Mouse (Mus musculus) cerebellum, adult 2 months (tissue): ENCODE results near the gene Lmnb2. TPM values are rescaled to one million over a fixed set of nuclear protein-coding genes. Genes with fewer than 3 reads are reported as not detected.

Experiments
- DNase-seq, 2 experiments: peaks; one replicate each; pipeline ENCODE4 v3.0.0; 2021
- H3K27ac ChIP-seq: fragments of 200-500 bp; 2 replicates; pipeline ENCODE4 v1.5.1; 2012; ENCODE audit warnings: low read length, control low read depth, inconsistent platforms; ENCODE audit not compliant: insufficient read depth
- H3K27me3 ChIP-seq: fragments of 200-500 bp; 2 replicates; pipeline ENCODE4 v1.6.1; 2012; ENCODE audit warnings: inconsistent platforms, mild to moderate bottlenecking, low read length, moderate library complexity; ENCODE audit not compliant: control insufficient read depth, insufficient read depth
- H3K4me1 ChIP-seq: fragments of 200-500 bp; 2 replicates; pipeline ENCODE4 v1.6.1; 2011; ENCODE audit warnings: low read length; ENCODE audit not compliant: control insufficient read depth, insufficient read depth
- H3K4me3 ChIP-seq: fragments of 200-500 bp; replicated peaks from 2 replicates; pipeline ENCODE3; 2011; ENCODE audit warnings: mild to moderate bottlenecking, low read depth, low read length, control low read depth; ENCODE audit not compliant: insufficient read depth
- CTCF ChIP-seq: fragments of 200-500 bp; IDR thresholded peaks from 2 replicates; pipeline ENCODE4 v1.5.1; 2011; ENCODE audit warnings: low read depth, mild to moderate bottlenecking, control low read depth, low read length, moderate library complexity, borderline replicate concordance; ENCODE audit not compliant: insufficient read depth
- POLR2A ChIP-seq: fragments of 200-500 bp; IDR thresholded peaks from 2 replicates; pipeline ENCODE4 v1.6.1; 2011; ENCODE audit warnings: low read length, control low read depth, borderline replicate concordance; ENCODE audit not compliant: insufficient read depth
- WGBS: fragments of 180-500 bp; shearing (Covaris S2); methylation state at CpG from one replicate; pipeline ENCODE4 v1.1.7; 2018; 5-methylcytosine and 5-hydroxymethylcytosine counted together
- polyA plus RNA-seq: library from polyadenylated mRNA; depleted of rRNA; stranded (reverse); fragments of >200 nt; gene quantifications from 2 replicates; pipeline ENCODE4 v1.2.3, GENCODE M21; 2012; rRNA removed

Lmnb2 gene
- polyA plus RNA-seq, 1 experiment: 39.0 TPM

DNA sequence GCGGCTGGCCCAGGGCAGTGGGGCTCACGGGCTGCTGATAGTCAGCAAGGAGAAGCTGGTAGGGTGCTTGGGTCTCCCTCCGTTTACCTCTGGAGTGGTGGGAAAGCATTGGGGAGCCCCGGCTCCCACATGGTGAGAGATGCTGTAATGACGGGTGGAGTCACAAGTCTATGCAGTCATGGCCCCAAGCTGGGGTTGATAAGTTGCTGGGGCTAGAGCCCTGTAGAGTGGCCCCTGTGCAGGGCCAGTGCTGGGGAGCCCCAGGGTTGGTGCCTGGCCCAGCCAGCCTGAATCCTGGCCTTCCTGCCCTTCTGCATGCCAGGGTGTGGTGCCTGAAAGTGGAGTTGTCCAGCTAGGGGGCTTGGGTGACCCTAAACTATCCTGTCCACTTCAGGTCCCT lies 55.7 kb downstream of the Lmnb2 start:
- H3K4me1 ChIP-seq: peaks cover 39% of the 10 kb centered on the region
- H3K4me3 ChIP-seq: no peak overlapping the region
- no peaks in the 10 kb centered on the region for H3K27me3 ChIP-seq
- 97% methylated on average over 5 of the region's 5 CpGs for WGBS
- TF ChIP-seq POLR2A (no peak), CTCF (no peak)
- no peak overlapping the region for H3K27ac ChIP-seq
- no peak for DNase-seq

DNA sequence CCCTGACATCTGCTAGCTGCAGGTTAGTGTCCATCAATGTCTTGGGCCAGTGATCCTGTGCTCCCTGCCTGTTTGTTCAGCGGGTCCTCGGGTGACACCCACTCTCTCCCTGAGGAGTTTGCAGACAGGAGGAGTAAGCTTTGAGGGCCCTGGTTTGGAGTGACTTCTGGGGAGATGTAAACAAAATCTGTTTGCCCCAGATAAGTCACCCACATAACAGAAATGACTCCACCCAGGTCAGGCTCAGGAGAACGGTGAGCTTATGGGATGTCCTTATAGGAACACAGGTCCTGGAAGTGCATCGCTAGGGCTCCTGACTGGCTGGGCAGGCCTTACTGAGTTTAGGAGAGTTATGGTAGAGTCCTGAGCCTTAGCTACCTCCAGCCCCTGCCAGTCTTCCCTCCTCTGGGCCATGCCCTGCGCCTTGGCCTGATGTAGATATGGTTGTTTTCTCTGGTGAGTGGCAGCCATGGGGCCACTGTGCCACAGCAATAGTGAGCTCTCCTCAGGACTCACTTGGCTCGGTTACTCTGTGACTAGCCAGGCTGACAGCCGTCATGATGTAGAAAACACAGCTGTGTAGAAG lies 59.6 kb downstream of the Lmnb2 start:
- H3K27me3 ChIP-seq: no peaks in the 10 kb centered on the region
- no peak for DNase-seq
- TF ChIP-seq CTCF: no peak
- no peak for TF ChIP-seq POLR2A
- WGBS: 72% methylated on average over 7 of the region's 7 CpGs
- peaks cover 29% of the 10 kb centered on the region for H3K4me1 ChIP-seq
- no peak overlapping the region for H3K27ac ChIP-seq
- H3K4me3 ChIP-seq: no peak overlapping the region

DNA sequence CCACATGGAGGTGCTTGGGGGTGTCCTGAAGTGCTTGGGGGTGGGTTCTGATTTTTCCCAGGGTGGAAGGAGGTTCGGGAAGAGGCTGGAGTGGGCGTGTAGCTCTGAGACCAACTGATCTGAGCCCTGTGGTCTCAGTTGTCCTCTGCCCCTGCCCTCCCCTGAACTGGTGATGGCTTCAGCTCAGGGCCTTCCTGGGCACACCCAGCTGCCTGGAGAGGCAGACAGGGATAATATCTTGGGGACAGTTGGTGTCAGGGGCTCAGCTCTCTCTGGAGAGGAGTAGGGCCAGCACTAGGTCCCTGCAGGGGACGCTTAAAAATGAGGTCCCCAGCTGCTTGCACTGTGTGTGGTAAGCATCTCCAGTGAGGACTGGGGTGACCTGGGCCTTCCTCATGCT lies 60.2 kb downstream of the Lmnb2 start:
- Histone ChIP-seq H3K4me1 (peaks cover 27% of the 10 kb centered on the region), H3K27me3 (no peaks in the 10 kb centered on the region), H3K4me3 (no peak overlapping the region), H3K27ac (peak overlapping the region; percentile 53)
- no peak for TF ChIP-seq POLR2A
- TF ChIP-seq CTCF: no peak
- 42% methylated on average over 3 of the region's 3 CpGs for WGBS
- DNase-seq: no peak

DNA sequence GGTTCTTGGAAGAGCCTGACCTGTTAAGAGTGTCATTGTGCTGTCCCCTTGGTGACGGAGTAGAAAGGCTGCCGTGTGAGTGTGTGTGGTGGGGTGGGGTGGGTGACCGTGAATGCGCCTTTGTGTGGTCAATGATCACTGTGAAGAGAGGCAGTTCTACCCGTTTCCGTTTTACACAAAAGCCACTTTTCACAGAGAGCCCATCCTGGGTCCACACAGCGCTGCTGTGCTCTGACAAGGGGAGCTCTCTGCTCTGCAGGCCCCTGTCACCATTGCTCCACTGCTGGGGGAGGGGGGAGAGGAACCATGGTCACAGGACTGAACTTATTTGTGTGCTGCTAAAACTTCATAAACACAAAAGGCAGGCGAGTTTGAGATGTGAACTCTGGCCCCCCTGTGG lies 60.7 kb downstream of the Lmnb2 start:
- no peak for TF ChIP-seq CTCF
- no peak for DNase-seq
- Histone ChIP-seq H3K27ac (peak overlapping the region; percentile 35; the same call in 1 of the 2 replicates), H3K4me3 (no peak overlapping the region), H3K27me3 (no peaks in the 10 kb centered on the region), H3K4me1 (peaks cover 27% of the 10 kb centered on the region)
- WGBS: 43% methylated on average over 8 of the region's 8 CpGs

DNA sequence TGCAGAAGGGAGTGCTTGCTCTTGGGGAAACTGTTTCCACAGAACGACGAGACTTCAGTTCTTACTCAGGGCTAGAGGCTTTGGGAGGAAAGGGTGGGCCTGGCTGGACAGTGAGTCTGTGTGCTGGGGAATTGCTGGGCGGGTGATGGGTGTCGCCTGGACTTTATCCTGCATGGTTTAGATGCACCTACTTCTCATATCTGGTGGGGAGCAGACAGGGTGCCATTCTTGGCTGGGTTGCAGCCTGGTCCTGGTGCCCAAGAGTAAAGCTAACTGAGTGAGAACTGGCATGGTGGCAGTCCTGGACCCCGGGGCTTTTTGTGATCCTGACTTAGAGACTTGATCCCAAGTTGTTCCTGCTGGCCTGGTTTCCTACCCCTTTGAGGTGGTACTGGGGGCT lies 61.1 kb downstream of the Lmnb2 start:
- Histone ChIP-seq H3K27me3 (no peaks in the 10 kb centered on the region), H3K4me3 (peak overlapping the region; percentile 1), H3K4me1 (peaks cover 27% of the 10 kb centered on the region), H3K27ac (peak overlapping the region; percentile 35; the same call in 1 of the 2 replicates)
- TF ChIP-seq POLR2A: no peak
- TF ChIP-seq CTCF: no peak
- DNase-seq: no peak
- WGBS: 74% methylated on average over 5 of the region's 5 CpGs

DNA sequence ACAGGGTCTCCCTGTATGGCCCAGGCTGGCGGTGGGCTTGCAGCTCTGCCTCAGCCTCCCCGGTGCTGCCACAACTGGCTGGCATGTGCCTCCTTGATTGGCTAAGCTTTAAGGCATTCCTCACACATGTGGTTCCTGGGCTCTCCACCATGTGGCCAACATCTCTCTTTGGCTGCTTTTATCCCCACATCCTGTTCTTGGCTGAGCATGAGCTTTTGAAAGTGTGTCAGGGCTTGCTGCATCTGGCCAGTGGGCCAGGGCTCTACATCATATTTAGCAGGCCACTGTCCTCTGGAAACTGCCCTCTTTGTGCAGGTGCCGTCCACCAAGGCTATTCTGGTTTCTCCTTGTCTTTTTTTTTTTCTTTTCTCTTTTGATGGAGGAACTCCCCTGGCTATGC lies 61.8 kb downstream of the Lmnb2 start:
- Histone ChIP-seq H3K4me1 (peaks cover 27% of the 10 kb centered on the region), H3K27me3 (no peaks in the 10 kb centered on the region), H3K4me3 (peak overlapping the region; percentile 95), H3K27ac (no peak overlapping the region)
- 25% methylated on average over 3 of the region's 3 CpGs for WGBS
- TF ChIP-seq CTCF (no peak), POLR2A (no peak)
- DNase-seq: no peak

DNA sequence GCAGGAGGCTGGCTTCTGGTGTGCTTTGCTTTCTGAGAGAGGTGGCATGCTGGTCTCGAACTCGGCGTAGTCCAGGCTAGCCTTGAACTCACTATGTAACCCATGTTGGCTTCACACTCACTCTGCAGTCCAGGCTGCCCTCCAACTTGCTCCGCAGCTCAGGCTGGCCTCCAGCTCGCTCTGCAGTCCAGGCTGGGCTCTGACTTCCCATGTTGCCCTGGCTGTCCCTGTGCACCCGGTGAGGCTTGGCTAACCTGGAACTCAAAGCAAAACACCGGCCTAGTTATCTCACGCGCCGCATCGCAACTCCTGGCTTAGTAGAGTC lies 62.3 kb downstream of the Lmnb2 start:
- Histone ChIP-seq H3K4me3 (peak overlapping the region; percentile 95), H3K27ac (peak overlapping the region; percentile 31), H3K27me3 (no peaks in the 10 kb centered on the region), H3K4me1 (peaks cover 27% of the 10 kb centered on the region)
- WGBS: 2% methylated on average over 11 of the region's 11 CpGs
- DNase-seq: peak; percentile 76 to 81
- no peak for TF ChIP-seq POLR2A
- TF ChIP-seq CTCF: no peak

DNA sequence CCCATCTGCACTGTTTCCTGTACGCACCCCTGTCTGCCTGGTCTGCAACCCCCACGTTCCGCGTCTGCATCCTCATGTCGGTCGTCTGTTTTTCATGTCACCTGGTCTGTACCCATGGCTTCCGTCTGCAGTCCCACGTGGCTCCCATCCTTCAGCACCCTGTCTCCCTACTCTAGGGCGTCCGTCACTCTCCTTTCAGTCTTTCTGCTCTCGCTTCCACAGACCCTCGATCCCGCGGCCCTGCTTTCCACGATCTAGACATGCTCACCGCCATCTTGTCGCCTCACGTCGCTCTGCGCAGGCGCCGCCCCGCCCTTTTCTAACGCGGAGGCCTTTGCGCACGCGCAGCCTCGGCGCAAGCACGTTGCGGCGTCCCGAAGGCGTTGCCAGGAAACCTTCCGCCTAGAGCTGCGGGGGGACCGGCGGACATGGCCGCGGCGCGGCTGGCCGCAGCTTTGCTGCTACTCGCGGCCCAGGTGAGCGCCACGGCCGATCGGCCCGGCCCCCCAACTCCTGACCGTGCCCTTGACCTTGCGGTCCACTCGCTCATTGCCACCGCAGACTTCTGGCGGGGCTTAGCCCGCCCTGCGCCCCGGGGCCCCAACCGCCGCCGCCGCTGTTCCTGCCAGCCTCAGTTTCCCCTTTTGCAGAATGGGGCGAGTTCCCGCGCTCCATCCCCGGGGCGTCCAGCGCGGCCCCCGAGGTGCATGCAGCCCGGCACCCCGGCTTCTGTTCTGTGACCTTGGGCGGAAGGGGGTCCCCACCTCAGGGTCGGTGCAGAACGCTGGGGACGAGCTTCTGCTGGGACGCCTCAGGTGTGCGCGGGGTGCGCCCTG lies 62.9 kb downstream of the Lmnb2 start, which contains the start of the genes Lsm7 and Sppl2b:
Lsm7 (minus strand) TSS at position 297 of the 836 bp plus-strand sequence.
Sppl2b (plus strand) TSS at position 363 of the 836 bp plus-strand sequence.
- peak within 1 kb of the TSS; percentile 95 for H3K4me3 ChIP-seq
- under 1% methylated on average over 80 of the region's 81 CpGs for WGBS
- H3K27ac ChIP-seq: peak within 1 kb of the TSS; percentile 31
- no peaks in the 10 kb centered on the region for H3K27me3 ChIP-seq
- H3K4me1 ChIP-seq: peaks cover 27% of the 10 kb centered on the region
- TF ChIP-seq CTCF (no peak), POLR2A (peak; percentile 86)
- DNase-seq: peak; percentile 96 to 99

Other genes starting within 250 kb of the Lmnb2 start
- 59.3 and 64.4 TPM in 2 replicates for gene Mknk2, start 240.1 kb downstream of the Lmnb2 start, polyA plus RNA-seq
- 12.6 and 14.2 TPM in 2 replicates for gene Mob3a, start 216.3 kb downstream of the Lmnb2 start, polyA plus RNA-seq
- gene Izumo4, start 216.1 kb downstream of the Lmnb2 start, polyA plus RNA-seq: 112 and 117 TPM in 2 replicates
- gene Ap3d1, start 176.0 kb downstream of the Lmnb2 start, polyA plus RNA-seq: 175 and 189 TPM in 2 replicates
- gene Dot1l, start 163.0 kb downstream of the Lmnb2 start, polyA plus RNA-seq: 101 and 115 TPM in 2 replicates
- 52.0 and 66.4 TPM in 2 replicates for gene Sf3a2, start 120.0 kb downstream of the Lmnb2 start, polyA plus RNA-seq
- gene Plekhj1, start 119.6 kb downstream of the Lmnb2 start, polyA plus RNA-seq: 106 and 122 TPM in 2 replicates
- 3.0 and 4.3 TPM in 2 replicates for gene Amh, start 113.0 kb downstream of the Lmnb2 start, polyA plus RNA-seq
- 0.27 and 0.38 TPM in 2 replicates for gene Jsrp1, start 104.7 kb downstream of the Lmnb2 start, polyA plus RNA-seq
- 776 and 779 TPM in 2 replicates for gene Oaz1, start 91.6 kb downstream of the Lmnb2 start, polyA plus RNA-seq
- gene Lingo3, start 74.2 kb downstream of the Lmnb2 start, polyA plus RNA-seq: 54.4 and 69.1 TPM in 2 replicates
- gene Lsm7, start 63.0 kb downstream of the Lmnb2 start, polyA plus RNA-seq: 213 and 215 TPM in 2 replicates
- 123 and 132 TPM in 2 replicates for gene Sppl2b, start 63.0 kb downstream of the Lmnb2 start, polyA plus RNA-seq
- gene Tmprss9, start 46.4 kb downstream of the Lmnb2 start, polyA plus RNA-seq: 0.41 and 0.74 TPM in 2 replicates
- 208 and 217 TPM in 2 replicates for gene Timm13, start 17.3 kb downstream of the Lmnb2 start, polyA plus RNA-seq
- 30.6 and 33.3 TPM in 2 replicates for gene Gadd45b, start 11.8 kb upstream of the Lmnb2 start, polyA plus RNA-seq
- 21.0 and 23.0 TPM in 2 replicates for gene Gng7, start 96.7 kb upstream of the Lmnb2 start, polyA plus RNA-seq
- 126 and 136 TPM in 2 replicates for gene Diras1, start 107.4 kb upstream of the Lmnb2 start, polyA plus RNA-seq
- 75.2 and 77.0 TPM in 2 replicates for gene Slc39a3, start 119.2 kb upstream of the Lmnb2 start, polyA plus RNA-seq
- gene Sgta, start 141.9 kb upstream of the Lmnb2 start, polyA plus RNA-seq: 231 and 240 TPM in 2 replicates
- 54.7 and 55.3 TPM in 2 replicates for gene Thop1, start 151.8 kb upstream of the Lmnb2 start, polyA plus RNA-seq
- gene Creb3l3, start 180.6 kb upstream of the Lmnb2 start, polyA plus RNA-seq: 0.33 and 0.41 TPM in 2 replicates
- gene Map2k2, start 187.7 kb upstream of the Lmnb2 start, polyA plus RNA-seq: 161 and 187 TPM in 2 replicates
- gene Zbtb7a, start 217.0 kb upstream of the Lmnb2 start, polyA plus RNA-seq: 61.6 and 62.9 TPM in 2 replicates
- 34.8 and 36.0 TPM in 2 replicates for gene Pias4, start 249.7 kb upstream of the Lmnb2 start, polyA plus RNA-seq